Mouse (Mus musculus): ENCODE measurements at regions not wholly inside any gene's neighbourhood (a gene's known extent, or its start where the extent isn't known, plus 50 kb on each side); places are given as distances from the start of the nearest gene placed in this dataset.

DNA sequence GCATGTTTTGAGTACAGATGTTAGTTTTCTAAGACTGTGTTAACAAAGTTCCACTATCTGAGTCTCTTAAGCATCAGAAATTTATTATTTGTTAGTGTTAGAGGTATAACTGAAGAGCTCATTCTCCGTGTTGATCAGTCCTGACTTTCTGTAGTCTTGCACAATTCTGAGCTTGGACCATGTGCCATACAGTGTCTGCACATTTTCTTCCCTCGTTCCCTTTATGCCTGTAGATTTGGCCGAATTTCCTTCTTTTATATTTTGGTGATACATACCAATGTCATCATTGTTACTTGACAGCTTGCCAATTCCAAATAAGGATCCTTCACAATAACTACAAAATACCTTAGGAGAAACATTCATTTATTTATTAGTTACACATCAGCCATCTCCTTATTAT, 877.1 kb upstream of the 1700009N14Rik start:
- peak; percentile 74; the same call in 1 of the 2 replicates for ATAC-seq (ENCODE audit: low TSS enrichment)

DNA sequence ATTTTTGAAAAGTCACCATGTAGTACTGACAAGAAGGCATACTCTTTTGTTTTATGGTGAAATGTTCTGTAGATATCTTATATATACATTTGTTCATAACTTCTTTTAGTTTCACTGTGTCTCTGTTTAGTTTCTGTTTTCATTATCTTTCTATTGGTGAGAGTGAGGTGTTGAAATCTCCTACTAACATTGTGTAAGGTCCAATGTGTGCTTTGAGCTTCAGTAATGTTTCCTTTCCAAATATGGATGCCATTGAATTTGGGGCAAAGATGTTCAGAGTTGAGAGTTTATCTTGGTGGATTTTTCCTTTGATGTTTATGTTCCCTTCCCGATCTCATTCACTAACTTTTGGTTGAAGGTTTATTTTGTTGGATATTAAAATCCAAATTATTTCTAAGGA, 859.7 kb upstream of the 1700009N14Rik start:
- no peak for ATAC-seq (ENCODE audit: low TSS enrichment)

All from frontal cortex, adult (tissue).